Mouse (Mus musculus) midbrain, embryonic 16.5 days (tissue): ENCODE measurements around the gene Fzd7. TPM values are rescaled to one million over a fixed set of nuclear protein-coding genes. Genes with fewer than 3 reads are reported as not detected.

Experiments
- ATAC-seq: fragments of 200-750 bp; cut with Nextera tagmentation; 2 replicates; pipeline ENCODE4 v1.8.0; 2017; ENCODE audit warnings: moderate TSS enrichment
- H3K27ac ChIP-seq: fragments of 300-500 bp; sonication (generic); 2 replicates; pipeline ENCODE4 v1.5.1; 2014; ENCODE audit warnings: mild to moderate bottlenecking, low read length, mixed read lengths
- H3K27me3 ChIP-seq: fragments of 300-500 bp; sonication (generic); 2 replicates; pipeline ENCODE4 v1.6.1; 2014; ENCODE audit warnings: low read depth, low read length, mixed read lengths; ENCODE audit not compliant: control insufficient read depth, insufficient read depth
- H3K36me3 ChIP-seq: fragments of 300-500 bp; sonication (generic); 2 replicates; pipeline ENCODE4 v1.6.1; 2014; ENCODE audit warnings: mild to moderate bottlenecking, low read length, moderate library complexity, mixed read lengths; ENCODE audit not compliant: control insufficient read depth, insufficient read depth
- H3K4me1 ChIP-seq: fragments of 300-500 bp; sonication (generic); 2 replicates; pipeline ENCODE4 v1.6.1; 2014; ENCODE audit warnings: mild to moderate bottlenecking, low read length, mixed read lengths; ENCODE audit not compliant: control insufficient read depth, insufficient read depth
- H3K4me2 ChIP-seq: fragments of 300-500 bp; sonication (generic); 2 replicates; pipeline ENCODE4 v1.6.1; 2014; ENCODE audit warnings: mild to moderate bottlenecking, low read length, mixed read lengths
- H3K4me3 ChIP-seq: fragments of 300-500 bp; sonication (generic); 2 replicates; pipeline ENCODE4 v1.5.1; 2014; ENCODE audit warnings: low read depth, mild to moderate bottlenecking, low read length, moderate library complexity, mixed read lengths
- H3K9ac ChIP-seq: fragments of 300-500 bp; sonication (generic); 2 replicates; pipeline ENCODE4 v1.6.1; 2014; ENCODE audit warnings: low read depth, low read length, mixed read lengths
- H3K9me3 ChIP-seq: fragments of 300-500 bp; sonication (generic); replicated peaks from 2 replicates; pipeline ENCODE4 v1.6.1; 2014; ENCODE audit warnings: mild to moderate bottlenecking, low read length, mixed read lengths; ENCODE audit not compliant: control insufficient read depth, poor library complexity, severe bottlenecking
- WGBS: fragments of 180-500 bp; shearing (Covaris S2); extraction: QIAGEN DNeasy Blood & Tissue Kit; methylation state at CpG from one replicate; pipeline ENCODE4 v1.1.7; 2014; 5-methylcytosine and 5-hydroxymethylcytosine counted together
- polyA plus RNA-seq: library from polyadenylated mRNA; unstranded; fragments of >200 nt; fragmentation: Nextera tagmentation; extraction: Ambion mirVana; gene quantifications from 2 replicates; pipeline ENCODE4 v1.2.1, GENCODE M21; 2015

Fzd7 gene
- polyA plus RNA-seq, 1 experiment from 2014 or later: 3.2 TPM

GRCm38 (mm10) chr1:59444127-59444660, 38.0 kb upstream of the Fzd7 start:
- ATAC-seq: no peak
- no peak overlapping the region for H3K4me3 ChIP-seq
- no peak overlapping the region for H3K27ac ChIP-seq
- peaks cover 1% of the 10 kb centered on the region; the same call in 1 of the 2 replicates for H3K4me1 ChIP-seq
- H3K9ac ChIP-seq: no peak overlapping the region
- H3K4me2 ChIP-seq: no peak overlapping the region
- no peaks in the 10 kb centered on the region for H3K36me3 ChIP-seq
- no peaks in the 10 kb centered on the region for H3K9me3 ChIP-seq
- no peaks in the 10 kb centered on the region for H3K27me3 ChIP-seq
- WGBS: 68% methylated on average over 3 of the region's 3 CpGs

DNA sequence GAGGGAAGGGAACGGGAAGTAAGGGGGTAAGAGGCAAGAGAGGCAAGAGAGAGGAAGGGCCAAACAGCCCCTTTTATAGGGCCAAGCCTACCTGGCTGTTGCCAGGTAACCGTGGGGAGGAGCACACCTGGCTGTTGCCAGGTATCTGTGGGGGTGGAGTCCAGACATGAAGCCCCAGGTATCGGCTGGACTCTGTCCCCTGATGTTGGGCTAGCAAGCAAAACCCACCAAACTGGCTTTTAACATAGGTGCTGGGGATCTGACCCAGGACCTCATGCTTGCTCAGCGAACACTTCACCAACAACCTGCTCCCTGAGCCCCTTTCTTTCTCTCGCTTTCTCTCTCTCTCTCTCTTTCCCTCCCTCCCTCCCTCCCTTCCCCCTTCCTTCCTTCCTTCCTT, 37.0 kb upstream of the Fzd7 start:
- WGBS: 84% methylated on average over 5 of the region's 5 CpGs
- no peak overlapping the region for H3K27ac ChIP-seq

DNA sequence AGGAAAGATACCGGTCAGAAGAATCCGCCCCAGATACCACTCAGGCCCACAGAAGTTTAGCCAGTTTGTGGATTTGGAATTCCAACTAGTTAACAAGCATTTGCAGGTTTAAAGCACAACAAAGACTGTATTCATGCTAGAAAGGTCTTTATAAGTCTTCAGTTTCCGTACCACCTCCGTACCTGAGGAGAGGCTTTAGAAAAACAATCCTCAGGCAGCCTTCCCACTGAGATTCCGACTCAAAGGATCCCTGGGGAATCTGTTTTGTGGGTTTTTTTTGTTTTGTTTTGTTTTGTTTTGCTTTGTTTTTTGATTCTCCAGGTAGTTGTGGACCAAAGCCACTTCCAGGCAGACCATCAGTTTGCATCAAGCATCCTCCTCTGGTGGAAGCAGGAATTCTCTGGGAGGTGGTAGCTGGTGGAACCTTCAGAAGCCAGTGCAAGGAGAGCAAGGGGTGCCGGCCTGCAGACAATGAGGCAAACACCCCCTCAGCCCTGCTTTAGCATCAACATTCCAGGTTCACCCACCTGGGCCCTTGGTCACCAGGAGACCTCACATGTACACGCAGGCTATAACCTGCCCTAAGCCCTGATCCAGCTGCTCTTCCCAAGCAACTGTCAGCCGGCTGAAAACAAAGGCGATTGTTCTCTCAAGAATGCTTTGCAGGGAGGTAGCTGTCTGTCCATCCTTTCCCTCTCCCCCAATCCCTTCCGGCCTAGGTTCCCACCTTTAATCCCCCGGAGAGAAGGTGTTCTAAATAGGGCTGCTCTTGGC, 33.5 kb upstream of the Fzd7 start:
- no peaks in the 10 kb centered on the region for H3K27me3 ChIP-seq
- no peak for ATAC-seq
- no peak overlapping the region for H3K4me3 ChIP-seq
- H3K27ac ChIP-seq: no peak overlapping the region
- no peak overlapping the region for H3K9ac ChIP-seq
- peaks cover 7% of the 10 kb centered on the region; the same call in 1 of the 2 replicates for H3K4me1 ChIP-seq
- H3K4me2 ChIP-seq: no peak overlapping the region
- no peaks in the 10 kb centered on the region for H3K9me3 ChIP-seq
- 36% methylated on average over 11 of the region's 11 CpGs for WGBS
- no peaks in the 10 kb centered on the region for H3K36me3 ChIP-seq

More for the DNA sequence above, 37.0 kb upstream of the Fzd7 start:
- ATAC-seq: no peak
- Histone ChIP-seq H3K4me3 (no peak overlapping the region), H3K4me1 (peaks cover 7% of the 10 kb centered on the region; the same call in 1 of the 2 replicates), H3K27me3 (no peaks in the 10 kb centered on the region), H3K36me3 (no peaks in the 10 kb centered on the region), H3K9me3 (no peaks in the 10 kb centered on the region), H3K4me2 (no peak overlapping the region), H3K9ac (no peak overlapping the region)

- Histone ChIP-seq H3K9ac (no peak overlapping the region), H3K4me2 (no peak overlapping the region), H3K27me3 (no peaks in the 10 kb centered on the region), H3K9me3 (no peaks in the 10 kb centered on the region), H3K4me1 (peaks cover 7% of the 10 kb centered on the region; the same call in 1 of the 2 replicates), H3K27ac (no peak overlapping the region), H3K4me3 (no peak overlapping the region), H3K36me3 (no peaks in the 10 kb centered on the region)
- WGBS: 26% methylated on average over 11 of the region's 11 CpGs
- ATAC-seq: no peak
These were observed 32.8 kb upstream of the Fzd7 start for GRCm38 (mm10) chr1:59449423-59449822.

DNA sequence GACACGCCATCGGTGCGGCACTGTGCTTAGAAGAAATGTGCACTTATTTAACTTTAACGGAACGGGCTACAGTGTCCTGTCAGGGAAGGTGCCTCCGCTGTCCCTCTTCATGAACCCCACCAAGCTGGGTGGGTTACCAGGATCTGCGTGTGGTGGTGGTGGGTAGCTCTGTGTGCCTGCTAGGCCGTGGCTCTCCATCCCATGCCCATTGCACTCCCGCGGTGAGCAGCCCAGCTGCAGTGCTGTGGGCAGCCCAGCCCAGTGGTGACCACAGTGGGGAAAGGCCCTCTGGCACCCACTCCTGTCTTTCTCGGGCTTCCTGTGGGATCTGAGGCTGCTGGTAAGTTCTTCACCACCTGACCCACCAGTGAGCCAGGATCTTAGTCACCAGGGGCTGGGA, 31.3 kb upstream of the Fzd7 start:
- no peaks in the 10 kb centered on the region for H3K27me3 ChIP-seq
- no peaks in the 10 kb centered on the region for H3K9me3 ChIP-seq
- no peaks in the 10 kb centered on the region for H3K36me3 ChIP-seq
- H3K4me2 ChIP-seq: no peak overlapping the region
- H3K9ac ChIP-seq: no peak overlapping the region
- ATAC-seq: no peak
- WGBS: 73% methylated on average over 11 of the region's 11 CpGs
- no peak overlapping the region for H3K4me3 ChIP-seq
- no peak overlapping the region for H3K27ac ChIP-seq
- H3K4me1 ChIP-seq: peaks cover 7% of the 10 kb centered on the region; the same call in 1 of the 2 replicates

- no peak overlapping the region for H3K9ac ChIP-seq
- H3K4me1 ChIP-seq: peaks cover 7% of the 10 kb centered on the region; the same call in 1 of the 2 replicates
- no peak overlapping the region for H3K27ac ChIP-seq
- ATAC-seq: no peak
- H3K4me3 ChIP-seq: no peak overlapping the region
- H3K4me2 ChIP-seq: no peak overlapping the region
- H3K36me3 ChIP-seq: no peaks in the 10 kb centered on the region
- H3K9me3 ChIP-seq: no peaks in the 10 kb centered on the region
- no peaks in the 10 kb centered on the region for H3K27me3 ChIP-seq
- 10% methylated on average over 9 of the region's 9 CpGs for WGBS
These were observed 30.6 kb upstream of the Fzd7 start for GRCm38 (mm10) chr1:59451584-59451983.

DNA sequence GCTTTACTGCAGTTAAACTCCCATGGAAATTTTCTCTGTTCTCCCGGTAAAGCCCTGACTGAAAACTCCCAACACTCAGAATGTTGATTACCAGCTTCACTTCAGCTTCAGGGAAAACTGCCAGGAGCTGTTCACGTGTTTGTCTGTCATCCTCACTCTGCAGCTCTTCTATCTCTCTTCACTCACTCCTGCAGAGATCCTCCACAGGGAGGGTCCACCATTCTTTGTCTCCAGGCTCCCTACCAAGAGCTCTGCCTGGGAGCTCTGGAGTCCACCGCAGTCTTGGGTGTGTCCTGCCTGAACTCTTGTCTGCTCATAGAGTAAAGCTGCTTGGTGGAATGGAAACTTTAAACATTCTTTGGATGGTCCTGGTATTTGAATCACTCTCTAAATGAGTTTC, 25.4 kb upstream of the Fzd7 start:
- WGBS: 9% methylated on average over 3 of the region's 3 CpGs
- Histone ChIP-seq H3K36me3 (no peaks in the 10 kb centered on the region), H3K4me2 (no peak overlapping the region), H3K4me3 (no peak overlapping the region), H3K9me3 (no peaks in the 10 kb centered on the region), H3K27me3 (no peaks in the 10 kb centered on the region), H3K4me1 (peaks cover 6% of the 10 kb centered on the region), H3K9ac (no peak overlapping the region), H3K27ac (no peak overlapping the region)
- ATAC-seq: no peak

DNA sequence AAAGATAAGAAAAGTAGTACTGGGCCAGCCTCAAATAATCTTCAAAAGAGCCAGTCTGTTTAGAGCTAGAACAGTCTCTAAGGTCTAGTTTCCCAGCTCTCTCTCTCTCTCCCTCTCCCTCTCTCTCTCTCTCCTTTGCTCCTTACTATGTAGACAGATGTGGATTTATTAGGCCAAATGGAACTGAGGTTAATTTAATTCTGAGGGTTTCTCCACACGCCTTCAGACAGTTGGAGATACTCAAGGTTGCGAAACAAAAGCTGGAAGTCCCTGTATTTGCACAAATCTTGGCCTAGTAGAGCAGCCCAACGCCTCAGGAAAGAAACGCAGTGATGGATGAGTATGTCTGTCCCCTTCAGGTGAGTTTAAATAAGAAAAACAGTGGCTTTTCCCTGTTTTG, 24.4 kb upstream of the Fzd7 start:
- H3K4me2 ChIP-seq: no peak overlapping the region
- no peaks in the 10 kb centered on the region for H3K27me3 ChIP-seq
- H3K27ac ChIP-seq: no peak overlapping the region
- H3K4me1 ChIP-seq: peaks cover 6% of the 10 kb centered on the region
- WGBS: 82% methylated on average over 4 of the region's 4 CpGs
- ATAC-seq: no peak
- H3K36me3 ChIP-seq: no peaks in the 10 kb centered on the region
- H3K4me3 ChIP-seq: no peak overlapping the region
- H3K9me3 ChIP-seq: no peaks in the 10 kb centered on the region
- no peak overlapping the region for H3K9ac ChIP-seq

DNA sequence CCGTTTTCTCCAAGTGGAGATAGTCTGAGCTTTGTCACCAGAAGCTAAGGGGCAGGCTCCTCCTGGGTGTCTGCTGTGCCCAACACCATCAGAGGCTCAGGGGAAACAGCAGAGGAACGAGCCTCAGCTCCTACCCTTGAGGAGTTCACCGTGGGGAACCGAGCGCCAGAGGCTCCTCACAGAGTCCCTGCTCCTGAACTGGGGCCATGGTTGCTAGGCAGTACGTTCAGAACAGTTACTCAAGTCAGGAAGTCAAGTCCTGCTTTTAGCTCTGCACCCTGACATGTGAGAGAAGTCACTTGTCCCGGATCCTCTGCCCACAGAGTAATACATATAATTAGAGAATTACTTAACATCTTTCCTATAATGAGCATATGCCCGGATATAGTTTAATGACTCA, 23.3 kb upstream of the Fzd7 start:
- no peaks in the 10 kb centered on the region for H3K36me3 ChIP-seq
- no peaks in the 10 kb centered on the region for H3K9me3 ChIP-seq
- 24% methylated on average over 8 of the region's 8 CpGs for WGBS
- H3K4me2 ChIP-seq: no peak overlapping the region
- 0 out of 2 replicates have a peak overlapping the region, but pooled peaks have one; percentile 20 for H3K9ac ChIP-seq
- peaks cover 6% of the 10 kb centered on the region for H3K4me1 ChIP-seq
- no peak for ATAC-seq
- no peak overlapping the region for H3K27ac ChIP-seq
- H3K27me3 ChIP-seq: no peaks in the 10 kb centered on the region
- H3K4me3 ChIP-seq: no peak overlapping the region
